Mouse (Mus musculus): ENCODE data around the gene Ppp2r5e.
A peak's percentile ranks its signal among the peaks of the same experiment; 100 is the strongest.
"Not testable (repeated sequence)": the region's sequence is repeated elsewhere in the genome, so short reads cannot be mapped to it uniquely, and the experiment has no call there.

Gene Ppp2r5e

DNA sequence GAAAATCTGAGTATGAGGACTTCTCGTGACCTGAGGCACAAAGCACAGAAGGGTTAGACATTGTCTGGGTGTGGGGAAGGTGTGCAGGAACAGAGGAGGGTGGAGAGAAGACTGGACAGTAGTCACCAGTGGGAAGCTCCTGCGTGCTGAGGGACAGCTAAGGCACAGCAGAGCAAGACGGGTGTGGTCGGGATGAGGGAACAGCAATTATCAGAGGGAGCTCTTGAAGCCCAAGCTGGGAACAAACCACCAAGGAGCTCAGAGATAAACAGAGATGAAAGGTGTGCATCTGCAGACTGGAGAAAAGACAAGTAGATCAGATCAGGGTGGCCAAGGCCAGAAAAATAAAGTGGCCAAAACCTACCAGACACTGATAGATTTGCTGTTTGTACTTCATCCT, 114.0 kb downstream of the Ppp2r5e start:
- no peak for DNase-seq

GRCm38 (mm10) chr12:75480031-75480430, 116.0 kb downstream of the Ppp2r5e start:
- DNase-seq = no peak

GRCm38 (mm10) chr12:75479375-75479898, 116.6 kb downstream of the Ppp2r5e start:
- DNase-seq = no peak

- no peak for DNase-seq
Observed at GRCm38 (mm10) chr12:75478596-75478995, 117.4 kb downstream of the Ppp2r5e start.

DNA sequence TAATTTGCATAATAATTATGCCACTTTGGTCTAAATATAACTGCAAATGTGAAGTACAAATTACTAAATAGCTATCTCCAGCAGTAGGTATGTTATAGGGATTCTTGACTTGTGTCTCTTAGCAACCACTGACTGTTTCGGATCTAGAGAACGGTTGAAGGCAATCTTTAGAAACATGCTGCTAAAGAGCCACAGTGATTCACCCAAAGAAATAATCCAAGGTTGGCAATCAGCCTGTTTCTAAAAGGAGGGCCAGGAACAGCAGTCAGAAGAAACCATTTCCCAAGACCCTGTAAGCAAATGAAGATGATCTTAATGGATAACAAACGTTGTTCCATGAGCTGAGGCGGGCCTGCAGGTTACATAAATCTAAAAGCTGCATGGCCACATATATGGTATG, 117.9 kb downstream of the Ppp2r5e start:
- no peak for DNase-seq

DNA sequence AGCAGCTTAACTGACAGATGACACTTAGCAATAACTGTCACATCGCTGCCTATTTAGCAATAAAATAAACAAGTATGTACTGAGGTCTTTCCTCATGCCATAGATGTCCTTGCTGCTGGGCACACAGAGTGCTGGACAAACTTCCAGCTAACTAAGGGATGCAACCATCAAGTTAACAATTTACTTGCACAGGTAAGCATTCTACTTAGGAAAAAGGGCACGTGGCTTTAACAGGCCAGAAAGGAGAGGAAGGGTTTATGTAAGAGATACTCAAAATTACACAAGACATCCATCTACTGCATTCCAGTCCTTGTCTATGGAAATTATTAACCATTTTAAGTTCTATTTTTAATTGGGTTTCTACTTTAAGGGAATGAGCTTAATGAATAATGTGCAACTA, 123.0 kb downstream of the Ppp2r5e start:
- DNase-seq = no peak

GRCm38 (mm10) chr12:75472107-75472506, 123.9 kb downstream of the Ppp2r5e start:
- DNase-seq = no peak

GRCm38 (mm10) chr12:75467814-75468213, 128.2 kb downstream of the Ppp2r5e start:
- no peak for DNase-seq

- DNase-seq = no peak
Observed at GRCm38 (mm10) chr12:75467127-75467526, 128.9 kb downstream of the Ppp2r5e start.

GRCm38 (mm10) chr12:75466206-75466605, 129.8 kb downstream of the Ppp2r5e start:
- no peak for DNase-seq

- peak; percentile 42 for DNase-seq
Observed at GRCm38 (mm10) chr12:75464016-75464769, 131.9 kb downstream of the Ppp2r5e start.

GRCm38 (mm10) chr12:75460561-75460960, 135.5 kb downstream of the Ppp2r5e start:
- DNase-seq = peak; percentile 86

DNA sequence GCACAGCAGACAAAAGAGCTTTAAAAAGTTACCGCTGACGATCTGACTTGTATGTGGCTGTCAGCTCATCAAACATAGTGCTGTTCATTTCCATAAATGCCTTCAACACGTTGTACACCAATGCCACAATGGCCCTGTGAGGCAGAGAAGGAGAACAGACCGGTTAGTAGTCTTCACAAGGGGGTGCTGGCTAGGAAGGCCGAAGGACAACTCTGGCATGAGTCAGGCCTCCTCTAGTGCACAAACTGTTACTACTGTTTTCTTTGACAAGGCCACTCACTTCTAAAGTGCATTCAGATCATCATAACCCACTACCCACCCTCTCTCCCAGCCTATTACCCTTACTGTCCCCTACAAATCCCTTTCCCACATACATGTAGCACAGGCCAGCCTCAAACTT, 136.4 kb downstream of the Ppp2r5e start:
- no peak for DNase-seq

- no peak for DNase-seq
Observed at GRCm38 (mm10) chr12:75453441-75453840, 142.6 kb downstream of the Ppp2r5e start.

DNA sequence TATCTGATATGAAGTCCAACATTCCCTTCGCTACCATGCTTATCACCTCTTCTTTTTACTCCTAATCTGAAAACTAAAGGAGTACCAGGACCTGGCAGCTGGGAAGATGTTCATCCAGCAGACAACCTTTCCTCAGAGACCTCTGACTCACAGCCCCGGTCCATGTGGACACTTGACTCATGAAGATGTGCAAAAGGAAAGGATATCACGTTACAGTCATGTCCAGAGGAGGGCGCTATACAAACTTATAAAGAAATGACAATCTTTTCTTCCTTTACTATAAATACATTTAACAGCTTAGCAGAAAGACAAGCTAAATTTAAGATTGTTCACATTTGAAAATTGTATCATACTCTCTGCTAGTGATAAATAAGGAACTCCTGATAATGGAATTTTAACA, 143.0 kb downstream of the Ppp2r5e start:
- no peak for DNase-seq

DNA sequence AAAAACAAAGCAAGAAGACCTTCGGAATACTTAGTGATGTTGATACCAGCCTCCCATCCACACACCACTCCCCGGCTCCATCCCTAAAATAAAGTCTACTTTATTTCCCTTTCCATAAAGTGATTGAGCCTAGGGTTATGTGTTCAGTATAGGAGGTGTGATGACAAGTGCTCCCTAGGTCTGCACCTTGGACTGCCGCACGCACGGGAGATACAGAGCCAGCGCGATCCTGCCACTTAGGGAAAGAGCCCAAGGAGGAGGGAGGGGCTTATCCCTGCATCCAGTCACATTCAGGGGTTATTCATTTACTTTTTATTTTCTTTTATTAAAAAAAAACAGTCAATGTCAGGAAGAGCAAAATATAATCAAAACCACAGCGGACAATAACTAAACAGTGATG, 145.5 kb downstream of the Ppp2r5e start:
- DNase-seq = no peak

GRCm38 (mm10) chr12:75450011-75450410, 146.0 kb downstream of the Ppp2r5e start:
- no peak for DNase-seq

- DNase-seq = no peak
Observed at GRCm38 (mm10) chr12:75449475-75449966, 146.5 kb downstream of the Ppp2r5e start.

DNA sequence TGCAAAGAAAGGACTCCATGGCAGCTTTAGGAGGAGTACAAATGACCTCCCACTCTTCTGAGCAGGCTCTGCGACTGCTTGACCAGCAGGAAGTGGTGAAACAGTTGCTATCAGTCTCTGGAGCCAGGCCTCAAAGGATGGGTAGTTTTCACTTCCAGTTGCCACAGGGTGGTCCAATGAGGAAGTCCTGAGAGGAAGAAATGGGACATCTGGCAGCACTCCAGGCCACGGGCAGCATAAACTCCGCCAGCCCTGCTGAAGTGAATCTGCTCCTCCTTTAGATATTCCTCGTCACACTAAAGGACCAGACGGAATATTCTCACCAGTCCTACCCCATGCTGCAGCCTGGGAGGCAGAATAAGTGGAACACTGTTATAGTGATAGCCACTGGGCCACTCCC, 147.1 kb downstream of the Ppp2r5e start:
- no peak for DNase-seq

DNA sequence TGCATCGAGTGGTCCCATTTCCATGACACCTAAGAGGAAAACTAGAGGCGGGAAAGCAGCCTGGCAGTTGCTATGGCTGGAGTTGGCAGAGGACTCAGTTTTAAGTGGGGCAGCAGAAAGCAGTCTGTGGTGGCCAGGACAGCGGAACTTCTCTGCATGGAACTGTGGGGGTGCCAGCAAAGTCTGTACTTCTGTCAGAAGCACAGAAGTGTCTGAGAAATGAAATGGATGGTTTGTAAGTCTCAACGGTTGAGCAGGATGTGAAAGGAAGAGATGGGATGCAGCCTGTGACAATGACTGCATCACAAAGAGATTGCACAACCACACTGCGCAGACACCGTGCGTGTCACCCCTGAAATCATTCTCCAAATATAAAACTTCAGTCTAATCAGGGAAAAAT, 149.8 kb downstream of the Ppp2r5e start:
- DNase-seq = no peak

- DNase-seq = not testable (repeated sequence)
Observed at GRCm38 (mm10) chr12:75432400-75432799, 163.6 kb downstream of the Ppp2r5e start.

GRCm38 (mm10) chr12:75429685-75430396, 166.2 kb downstream of the Ppp2r5e start:
- DNase-seq = no peak

GRCm38 (mm10) chr12:75428719-75429118, 167.3 kb downstream of the Ppp2r5e start:
- DNase-seq = no peak

DNA sequence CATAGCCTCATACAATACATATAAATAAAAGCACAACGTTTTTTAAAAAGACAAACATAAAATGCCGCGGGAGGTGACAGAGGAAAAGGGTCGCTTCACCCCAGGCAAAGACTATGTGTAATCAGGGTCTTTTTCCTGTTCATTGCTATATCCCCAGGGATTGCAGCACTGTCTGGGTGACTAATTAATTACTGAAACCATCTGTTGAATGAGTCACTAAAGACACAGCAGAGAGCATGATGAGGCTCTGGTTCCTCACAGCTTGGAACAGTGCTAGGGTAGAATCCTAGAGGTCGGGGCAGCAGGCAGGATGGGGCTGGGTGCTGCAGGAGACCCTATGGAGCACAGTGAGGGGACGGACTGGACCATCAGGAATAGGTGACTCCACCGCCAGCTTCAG, 170.2 kb downstream of the Ppp2r5e start:
- no peak for DNase-seq
